Mouse (Mus musculus) stomach, embryonic 16.5 days (tissue): Measurements from ENCODE around the gene Cd180. TPM values are rescaled to one million over a fixed set of nuclear protein-coding genes. Genes with fewer than 3 reads are reported as not detected.
"Not testable (repeated sequence)": the region's sequence is repeated elsewhere in the genome, so short reads cannot be mapped to it uniquely, and the experiment has no call there.

Experiments
- ATAC-seq: fragments of 200-750 bp; cut with Nextera tagmentation; 2 replicates; pipeline ENCODE4 v1.8.0; 2017; ENCODE audit warnings: moderate number of reproducible peaks, moderate TSS enrichment; ENCODE audit not compliant: insufficient read depth, low FRiP score
- H3K27ac ChIP-seq: fragments of 300-500 bp; sonication (generic); 2 replicates; pipeline ENCODE4 v1.5.1; 2014; ENCODE audit warnings: low read length
- H3K27me3 ChIP-seq: fragments of 300-500 bp; sonication (generic); 2 replicates; pipeline ENCODE4 v1.6.1; 2014; ENCODE audit warnings: low read length, control low read depth, mixed read lengths; ENCODE audit not compliant: control insufficient read depth, insufficient read depth
- H3K36me3 ChIP-seq: fragments of 300-500 bp; sonication (generic); 2 replicates; pipeline ENCODE4 v1.6.1; 2014; ENCODE audit warnings: low read length; ENCODE audit not compliant: control insufficient read depth, insufficient read depth
- H3K4me1 ChIP-seq: fragments of 300-500 bp; sonication (generic); 2 replicates; pipeline ENCODE4 v1.6.1; 2014; ENCODE audit warnings: low read length, control low read depth, mixed read lengths; ENCODE audit not compliant: control insufficient read depth, insufficient read depth
- H3K4me2 ChIP-seq: fragments of 300-500 bp; sonication (generic); 2 replicates; pipeline ENCODE4 v1.6.1; 2014; ENCODE audit warnings: low read depth, low read length, mixed read lengths
- H3K4me3 ChIP-seq: fragments of 300-500 bp; sonication (generic); replicated peaks from 2 replicates; pipeline ENCODE4 v1.5.1; 2014; ENCODE audit warnings: mild to moderate bottlenecking, low read length
- H3K9ac ChIP-seq: fragments of 300-500 bp; sonication (generic); 2 replicates; pipeline ENCODE4 v1.6.1; 2014; ENCODE audit warnings: low read length
- H3K9me3 ChIP-seq: fragments of 300-500 bp; sonication (generic); replicated peaks from 2 replicates; pipeline ENCODE4 v1.6.1; 2016; ENCODE audit warnings: low read length, control low read depth; ENCODE audit not compliant: control insufficient read depth
- WGBS: fragments of 180-500 bp; shearing (Covaris S2); extraction: QIAGEN DNeasy Blood & Tissue Kit; methylation state at CpG from one replicate; pipeline ENCODE4 v1.1.7; 2014; 5-methylcytosine and 5-hydroxymethylcytosine counted together
- polyA plus RNA-seq: library from polyadenylated mRNA; unstranded; fragments of >200 nt; fragmentation: Nextera tagmentation; extraction: Ambion mirVana; gene quantifications from 2 replicates; pipeline ENCODE4 v1.2.1, GENCODE M21; 2015

Gene Cd180
- polyA plus RNA-seq, 1 experiment from 2014 or later, result 0.70 TPM

- ATAC-seq, result no peak
- no peak overlapping the region for H3K4me3 ChIP-seq
- no peaks in the 10 kb centered on the region for H3K4me1 ChIP-seq
- H3K9ac ChIP-seq, result no peak overlapping the region
- no peaks in the 10 kb centered on the region for H3K27me3 ChIP-seq
- no peak overlapping the region for H3K4me2 ChIP-seq
- no peak overlapping the region for H3K27ac ChIP-seq
- 86% methylated on average over 2 of the region's 2 CpGs for WGBS
- no peaks in the 10 kb centered on the region for H3K36me3 ChIP-seq
- H3K9me3 ChIP-seq, result no peaks in the 10 kb centered on the region
These were observed 32.5 kb downstream of the Cd180 start for GRCm38 (mm10) chr13:102725906-102726305.

- Histone ChIP-seq H3K4me3 (no peak overlapping the region), H3K27me3 (no peaks in the 10 kb centered on the region), H3K4me1 (no peaks in the 10 kb centered on the region), H3K4me2 (no peak overlapping the region), H3K27ac (no peak overlapping the region), H3K9ac (no peak overlapping the region), H3K36me3 (no peaks in the 10 kb centered on the region), H3K9me3 (no peaks in the 10 kb centered on the region)
- WGBS, result 89% methylated on average over 1 of the region's 1 CpGs
- ATAC-seq, result no peak
These were observed 33.5 kb downstream of the Cd180 start for GRCm38 (mm10) chr13:102726876-102727275.

GRCm38 (mm10) chr13:102728035-102728434, 34.7 kb downstream of the Cd180 start:
- H3K36me3 ChIP-seq, result no peaks in the 10 kb centered on the region
- no peak for ATAC-seq
- H3K4me1 ChIP-seq, result no peaks in the 10 kb centered on the region
- no peak overlapping the region for H3K27ac ChIP-seq
- H3K9ac ChIP-seq, result no peak overlapping the region
- no peak overlapping the region for H3K4me3 ChIP-seq
- H3K9me3 ChIP-seq, result no peaks in the 10 kb centered on the region
- no peaks in the 10 kb centered on the region for H3K27me3 ChIP-seq
- H3K4me2 ChIP-seq, result no peak overlapping the region
- WGBS, result 44% methylated on average over 3 of the region's 3 CpGs

- H3K27ac ChIP-seq, H3K9ac ChIP-seq, H3K4me3 ChIP-seq, H3K4me2 ChIP-seq, ATAC-seq, H3K36me3 ChIP-seq, H3K27me3 ChIP-seq, H3K4me1 ChIP-seq, H3K9me3 ChIP-seq: not testable (repeated sequence)
- WGBS, result 77% methylated on average over 7 of the region's 7 CpGs
These were observed 35.6 kb downstream of the Cd180 start for GRCm38 (mm10) chr13:102728951-102729350.

- Histone ChIP-seq H3K4me1 (no peaks in the 10 kb centered on the region), H3K9me3 (no peaks in the 10 kb centered on the region), H3K4me2 (no peak overlapping the region), H3K36me3 (peaks cover 19% of the 10 kb centered on the region), H3K4me3 (no peak overlapping the region), H3K27ac (no peak overlapping the region), H3K9ac (no peak overlapping the region), H3K27me3 (no peaks in the 10 kb centered on the region)
- WGBS, result 64% methylated on average over 2 of the region's 2 CpGs
- no peak for ATAC-seq
These were observed 39.7 kb downstream of the Cd180 start for GRCm38 (mm10) chr13:102733063-102733462.

GRCm38 (mm10) chr13:102737811-102738210, 44.5 kb downstream of the Cd180 start:
- 92% methylated on average over 7 of the region's 7 CpGs for WGBS
- H3K9me3 ChIP-seq, result no peaks in the 10 kb centered on the region
- H3K4me1 ChIP-seq, result no peaks in the 10 kb centered on the region
- no peak overlapping the region for H3K27ac ChIP-seq
- H3K27me3 ChIP-seq, result no peaks in the 10 kb centered on the region
- no peak overlapping the region for H3K4me2 ChIP-seq
- H3K9ac ChIP-seq, result no peak overlapping the region
- H3K4me3 ChIP-seq, result no peak overlapping the region
- no peak for ATAC-seq
- H3K36me3 ChIP-seq, result peaks cover 23% of the 10 kb centered on the region

GRCm38 (mm10) chr13:102739720-102740535, 46.6 kb downstream of the Cd180 start:
- no peak for ATAC-seq
- Histone ChIP-seq H3K27me3 (no peaks in the 10 kb centered on the region), H3K4me2 (no peak overlapping the region), H3K27ac (no peak overlapping the region), H3K4me1 (no peaks in the 10 kb centered on the region), H3K4me3 (no peak overlapping the region), H3K36me3 (peaks cover 17% of the 10 kb centered on the region; the same call in 1 of the 2 replicates), H3K9me3 (no peaks in the 10 kb centered on the region), H3K9ac (no peak overlapping the region)
- WGBS, result 83% methylated on average over 13 of the region's 13 CpGs

- Histone ChIP-seq H3K4me3 (no peak overlapping the region), H3K9me3 (no peaks in the 10 kb centered on the region), H3K9ac (no peak overlapping the region), H3K4me1 (no peaks in the 10 kb centered on the region), H3K4me2 (no peak overlapping the region), H3K27me3 (no peaks in the 10 kb centered on the region), H3K27ac (no peak overlapping the region), H3K36me3 (peaks cover 2% of the 10 kb centered on the region; the same call in 1 of the 2 replicates)
- 65% methylated on average over 9 of the region's 9 CpGs for WGBS
- no peak for ATAC-seq
These were observed 51.3 kb downstream of the Cd180 start for GRCm38 (mm10) chr13:102744481-102745269.

- no peaks in the 10 kb centered on the region for H3K4me1 ChIP-seq
- no peaks in the 10 kb centered on the region for H3K9me3 ChIP-seq
- no peak overlapping the region for H3K27ac ChIP-seq
- WGBS, result 94% methylated on average over 3 of the region's 3 CpGs
- no peak overlapping the region for H3K4me3 ChIP-seq
- H3K4me2 ChIP-seq, result no peak overlapping the region
- H3K27me3 ChIP-seq, result no peaks in the 10 kb centered on the region
- peaks cover under 1% of the 10 kb centered on the region; the same call in 1 of the 2 replicates for H3K36me3 ChIP-seq
- H3K9ac ChIP-seq, result no peak overlapping the region
- no peak for ATAC-seq
These were observed 51.9 kb downstream of the Cd180 start for GRCm38 (mm10) chr13:102745270-102745600.
